Mouse (Mus musculus) heart, postnatal 36 days (tissue): ENCODE measurements around the gene Crtac1. TPM values are rescaled to one million over a fixed set of nuclear protein-coding genes. Genes with fewer than 3 reads are reported as not detected.

Source experiments
- DNase-seq, 2 experiments: peaks; one replicate each; pipeline ENCODE4 v3.0.0; 2021 to 2022
- intact Hi-C: fragments of 180-260 bp; cut with DNase I; formaldehyde crosslinking; loops from one replicate; pipeline ENCODE4 v1.15.1; 2025
- total RNA-seq, 2 experiments: library from RNA; stranded (reverse); gene quantifications; 2 replicates each; pipeline ENCODE4 v1.2.3; 2021

Gene Crtac1
- total RNA-seq, 2 experiments from 2014 or later, result not detected

- intact Hi-C loops, result no loop called here
- DNase-seq, result no peak
Observed at GRCm38 (mm10) chr19:42292106-42292505, 139.5 kb downstream of the Crtac1 start.

GRCm38 (mm10) chr19:42290954-42291661, 140.5 kb downstream of the Crtac1 start:
- intact Hi-C loops, result no loop called here
- no peak for DNase-seq

GRCm38 (mm10) chr19:42288361-42288760, 143.2 kb downstream of the Crtac1 start:
- intact Hi-C loops, result no loop called here
- DNase-seq, result no peak

GRCm38 (mm10) chr19:42284178-42284577, 147.4 kb downstream of the Crtac1 start:
- intact Hi-C loops, result no loop called here
- no peak for DNase-seq

GRCm38 (mm10) chr19:42279611-42280010, 152.0 kb downstream of the Crtac1 start:
- intact Hi-C loops, result no loop called here
- DNase-seq, result no peak

- DNase-seq, result no peak
- intact Hi-C loops, result no loop called here
Observed at GRCm38 (mm10) chr19:42278461-42278860, 153.1 kb downstream of the Crtac1 start.

GRCm38 (mm10) chr19:42277288-42277687, 154.3 kb downstream of the Crtac1 start:
- DNase-seq, result no peak
- intact Hi-C loops, result no loop called here

GRCm38 (mm10) chr19:42272003-42272963, 159.3 kb downstream of the Crtac1 start:
- intact Hi-C loops, result loop anchor here (1.0 to 5.0 kb wide), 3 partner anchors 35 to 82 kb away; no protein-coding TSS in a partner anchor
- peak; percentile 72 to 86 for DNase-seq

- no peak for DNase-seq
- intact Hi-C loops, result loop anchor here (5.0 kb wide), 1 partner anchor 34 kb away; no protein-coding TSS in a partner anchor
Observed at GRCm38 (mm10) chr19:42271182-42271581, 160.4 kb downstream of the Crtac1 start.

- no peak for DNase-seq
- intact Hi-C loops, result loop anchor here (5.0 kb wide), 1 partner anchor 33 kb away; no protein-coding TSS in a partner anchor
Observed at GRCm38 (mm10) chr19:42270119-42270518, 161.5 kb downstream of the Crtac1 start.

GRCm38 (mm10) chr19:42268337-42268736, 163.2 kb downstream of the Crtac1 start:
- intact Hi-C loops, result no loop called here
- DNase-seq, result peak in 1 of 2 experiments; percentile 13

GRCm38 (mm10) chr19:42263524-42263923, 168.1 kb downstream of the Crtac1 start:
- intact Hi-C loops, result no loop called here
- DNase-seq, result no peak

- no peak for DNase-seq
- intact Hi-C loops, result no loop called here
Observed at GRCm38 (mm10) chr19:42260486-42260885, 171.1 kb downstream of the Crtac1 start.

- intact Hi-C loops, result no loop called here
- no peak for DNase-seq
Observed at GRCm38 (mm10) chr19:42258596-42258995, 173.0 kb downstream of the Crtac1 start.

GRCm38 (mm10) chr19:42258031-42258430, 173.6 kb downstream of the Crtac1 start:
- intact Hi-C loops, result no loop called here
- DNase-seq, result no peak

GRCm38 (mm10) chr19:42257241-42257635, 174.3 kb downstream of the Crtac1 start:
- no peak for DNase-seq
- intact Hi-C loops, result no loop called here

- intact Hi-C loops, result no loop called here
Observed at GRCm38 (mm10) chr19:42256611-42257240, 174.9 kb downstream of the Crtac1 start.

GRCm38 (mm10) chr19:42255784-42256610, 175.6 kb downstream of the Crtac1 start:
- intact Hi-C loops, result no loop called here
- peak; percentile 53 to 66 for DNase-seq

More at GRCm38 (mm10) chr19:42256611-42257240, 174.9 kb downstream of the Crtac1 start:
- DNase-seq, result no peak

GRCm38 (mm10) chr19:42255438-42255783, 176.2 kb downstream of the Crtac1 start:
- DNase-seq, result no peak
- intact Hi-C loops, result no loop called here
